Mouse (Mus musculus): ENCODE measurements at regions not wholly inside any gene's neighbourhood (a gene's known extent, or its start where the extent isn't known, plus 50 kb on each side); places are given as distances from the start of the nearest gene placed in this dataset.

- no peaks in the 10 kb centered on the region for H3K36me3 ChIP-seq (replicated peaks; ENCODE audit: control insufficient read depth, insufficient read depth, low read length)
- H3K4me2 ChIP-seq (ENCODE audit: low read depth, low read length), result no peak overlapping the region
- no peaks in the 10 kb centered on the region for H3K27me3 ChIP-seq (ENCODE audit: control insufficient read depth, insufficient read depth, low read length)
- ATAC-seq (ENCODE audit: insufficient read depth, low read depth) (no peak), DNase-seq (ENCODE audit: low spot score) (no peak)
- H3K4me1 ChIP-seq (ENCODE audit: control insufficient read depth, insufficient read depth), result no peaks in the 10 kb centered on the region
- no peak overlapping the region for H3K9ac ChIP-seq (replicated peaks; ENCODE audit: low read depth, low read length)
- H3K4me3 ChIP-seq (ENCODE audit: low read depth, low read length), result no peak overlapping the region
- no peak overlapping the region for H3K27ac ChIP-seq (ENCODE audit: low read depth)
- TF ChIP-seq CTCF (IDR thresholded peaks at IDR 0.05; ENCODE audit: low read depth) (no peak), EP300 (IDR thresholded peaks at IDR 0.05; ENCODE audit: low read depth) (no peak)
- 62% methylated on average over 1 of the region's 1 CpGs for WGBS
- H3K9me3 ChIP-seq (replicated peaks; ENCODE audit: control insufficient read depth, low read length), result no peaks in the 10 kb centered on the region
These were observed 935.0 kb upstream of the Tenm2 start for GRCm38 (mm10) chr11:38170721-38171120.

DNA sequence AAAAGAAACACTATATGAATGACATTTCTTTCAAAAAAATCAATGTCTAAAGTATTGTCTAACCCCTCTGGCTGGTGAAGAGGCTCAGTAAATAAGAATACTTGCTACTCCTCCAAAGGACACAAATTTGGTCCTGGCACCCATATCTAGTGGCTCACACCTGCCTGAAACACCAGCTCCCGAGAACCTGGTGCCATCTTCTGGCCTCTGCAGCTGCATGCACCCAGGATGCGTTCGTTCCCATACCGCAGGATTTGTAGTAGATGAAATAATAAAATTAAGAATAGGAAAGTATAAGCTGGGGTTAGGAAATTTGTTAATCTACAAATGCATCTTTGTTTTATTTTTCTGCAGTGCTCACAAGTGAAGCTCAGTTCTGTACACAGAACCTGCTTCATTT, 922.5 kb upstream of the Tenm2 start:
- Histone ChIP-seq H3K27ac (ENCODE audit: low read depth) (no peak overlapping the region), H3K4me1 (ENCODE audit: control insufficient read depth, insufficient read depth) (peaks cover 6% of the 10 kb centered on the region; the same call in 1 of the 2 replicates), H3K36me3 (replicated peaks; ENCODE audit: control insufficient read depth, insufficient read depth, low read length) (no peaks in the 10 kb centered on the region), H3K27me3 (ENCODE audit: control insufficient read depth, insufficient read depth, low read length) (no peaks in the 10 kb centered on the region), H3K4me3 (ENCODE audit: low read depth, low read length) (no peak overlapping the region), H3K9me3 (replicated peaks; ENCODE audit: control insufficient read depth, low read length) (no peaks in the 10 kb centered on the region), H3K4me2 (ENCODE audit: low read depth, low read length) (no peak overlapping the region), H3K9ac (replicated peaks; ENCODE audit: low read depth, low read length) (no peak overlapping the region)
- WGBS, result 91% methylated on average over 4 of the region's 4 CpGs
- no peak for TF ChIP-seq EP300 (IDR thresholded peaks at IDR 0.05; ENCODE audit: low read depth)
- no peak for TF ChIP-seq CTCF (IDR thresholded peaks at IDR 0.05; ENCODE audit: low read depth)
- no peak for DNase-seq (ENCODE audit: low spot score)
- ATAC-seq (ENCODE audit: insufficient read depth, low read depth), result no peak

GRCm38 (mm10) chr11:38156944-38157343, 921.2 kb upstream of the Tenm2 start:
- Histone ChIP-seq H3K4me2 (ENCODE audit: low read depth, low read length) (0 out of 2 replicates have a peak overlapping the region, but pooled peaks have one; percentile 30), H3K4me1 (ENCODE audit: control insufficient read depth, insufficient read depth) (peaks cover 6% of the 10 kb centered on the region; the same call in 1 of the 2 replicates), H3K27ac (ENCODE audit: low read depth) (no peak overlapping the region), H3K9me3 (replicated peaks; ENCODE audit: control insufficient read depth, low read length) (no peaks in the 10 kb centered on the region), H3K27me3 (ENCODE audit: control insufficient read depth, insufficient read depth, low read length) (no peaks in the 10 kb centered on the region), H3K4me3 (ENCODE audit: low read depth, low read length) (no peak overlapping the region), H3K36me3 (replicated peaks; ENCODE audit: control insufficient read depth, insufficient read depth, low read length) (no peaks in the 10 kb centered on the region), H3K9ac (replicated peaks; ENCODE audit: low read depth, low read length) (no peak overlapping the region)
- WGBS, result 31% methylated on average over 9 of the region's 9 CpGs
- no peak for TF ChIP-seq EP300 (IDR thresholded peaks at IDR 0.05; ENCODE audit: low read depth)
- TF ChIP-seq CTCF (IDR thresholded peaks at IDR 0.05; ENCODE audit: low read depth), result no peak
- peak; percentile 80 for ATAC-seq (ENCODE audit: insufficient read depth, low read depth)
- DNase-seq (ENCODE audit: low spot score), result peak; percentile 54

GRCm38 (mm10) chr11:38155706-38156105, 919.9 kb upstream of the Tenm2 start:
- TF ChIP-seq CTCF (IDR thresholded peaks at IDR 0.05; ENCODE audit: low read depth) (no peak), EP300 (IDR thresholded peaks at IDR 0.05; ENCODE audit: low read depth) (no peak)
- ATAC-seq (ENCODE audit: insufficient read depth, low read depth) (no peak), DNase-seq (ENCODE audit: low spot score) (peak; percentile 57)
- Histone ChIP-seq H3K4me2 (ENCODE audit: low read depth, low read length) (no peak overlapping the region), H3K4me1 (ENCODE audit: control insufficient read depth, insufficient read depth) (peaks cover 6% of the 10 kb centered on the region; the same call in 1 of the 2 replicates), H3K36me3 (replicated peaks; ENCODE audit: control insufficient read depth, insufficient read depth, low read length) (no peaks in the 10 kb centered on the region), H3K9me3 (replicated peaks; ENCODE audit: control insufficient read depth, low read length) (no peaks in the 10 kb centered on the region), H3K4me3 (ENCODE audit: low read depth, low read length) (no peak overlapping the region), H3K27me3 (ENCODE audit: control insufficient read depth, insufficient read depth, low read length) (no peaks in the 10 kb centered on the region), H3K27ac (ENCODE audit: low read depth) (0 out of 2 replicates have a peak overlapping the region, but pooled peaks have one; percentile 16), H3K9ac (replicated peaks; ENCODE audit: low read depth, low read length) (no peak overlapping the region)
- 39% methylated on average over 2 of the region's 2 CpGs for WGBS

DNA sequence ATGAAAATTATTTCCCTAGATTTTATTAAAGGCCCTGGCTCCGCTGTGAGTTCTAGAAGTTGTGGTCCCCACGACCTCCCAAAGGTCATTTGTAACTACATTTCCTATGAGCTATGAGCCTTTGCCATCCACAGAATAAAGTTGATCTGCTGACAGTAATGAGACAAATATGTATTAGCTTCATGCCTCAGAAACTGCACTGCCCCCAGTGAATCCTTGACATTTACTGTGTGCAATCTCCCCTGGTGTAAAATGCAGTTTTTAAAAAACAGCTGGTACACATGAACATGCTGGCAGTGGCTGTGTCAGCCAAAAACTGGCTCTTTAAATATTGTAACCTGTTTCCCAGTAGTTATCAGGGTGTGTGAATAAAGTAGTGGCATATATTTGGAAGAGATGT, 907.7 kb upstream of the Tenm2 start:
- TF ChIP-seq CTCF (IDR thresholded peaks at IDR 0.05; ENCODE audit: low read depth), result no peak
- TF ChIP-seq EP300 (IDR thresholded peaks at IDR 0.05; ENCODE audit: low read depth), result no peak
- ATAC-seq (ENCODE audit: insufficient read depth, low read depth), result no peak
- Histone ChIP-seq H3K4me3 (ENCODE audit: low read depth, low read length) (no peak overlapping the region), H3K9me3 (replicated peaks; ENCODE audit: control insufficient read depth, low read length) (no peaks in the 10 kb centered on the region), H3K27me3 (ENCODE audit: control insufficient read depth, insufficient read depth, low read length) (no peaks in the 10 kb centered on the region), H3K4me1 (ENCODE audit: control insufficient read depth, insufficient read depth) (no peaks in the 10 kb centered on the region), H3K36me3 (replicated peaks; ENCODE audit: control insufficient read depth, insufficient read depth, low read length) (no peaks in the 10 kb centered on the region), H3K4me2 (ENCODE audit: low read depth, low read length) (no peak overlapping the region), H3K9ac (replicated peaks; ENCODE audit: low read depth, low read length) (no peak overlapping the region), H3K27ac (ENCODE audit: low read depth) (no peak overlapping the region)
- DNase-seq (ENCODE audit: low spot score), result no peak
- WGBS, result 88% methylated on average over 2 of the region's 2 CpGs

DNA sequence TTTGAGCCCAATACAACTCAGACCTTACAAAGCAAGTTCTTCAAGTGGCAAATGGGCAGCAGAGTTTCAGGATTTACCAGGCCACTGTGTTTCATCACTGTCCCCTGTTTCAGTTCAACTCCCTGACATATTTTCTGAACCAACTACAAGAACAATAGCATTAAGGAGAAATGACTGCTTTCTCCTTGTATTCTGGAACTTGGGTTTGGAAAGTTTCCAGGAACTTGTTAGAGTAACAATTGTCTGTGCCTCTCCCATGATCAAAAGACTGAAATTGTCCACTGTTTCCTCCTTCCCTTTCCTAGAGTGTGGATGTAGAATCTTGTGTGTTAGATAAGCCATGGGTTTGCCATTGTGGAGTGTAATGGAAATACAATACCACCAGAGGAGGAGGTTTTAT, 893.1 kb upstream of the Tenm2 start:
- TF ChIP-seq EP300 (IDR thresholded peaks at IDR 0.05; ENCODE audit: low read depth) (no peak), CTCF (IDR thresholded peaks at IDR 0.05; ENCODE audit: low read depth) (no peak)
- Histone ChIP-seq H3K4me3 (ENCODE audit: low read depth, low read length) (no peak overlapping the region), H3K27ac (ENCODE audit: low read depth) (no peak overlapping the region), H3K4me2 (ENCODE audit: low read depth, low read length) (no peak overlapping the region), H3K9ac (replicated peaks; ENCODE audit: low read depth, low read length) (no peak overlapping the region), H3K4me1 (ENCODE audit: control insufficient read depth, insufficient read depth) (no peaks in the 10 kb centered on the region), H3K9me3 (replicated peaks; ENCODE audit: control insufficient read depth, low read length) (no peaks in the 10 kb centered on the region), H3K36me3 (replicated peaks; ENCODE audit: control insufficient read depth, insufficient read depth, low read length) (no peaks in the 10 kb centered on the region), H3K27me3 (ENCODE audit: control insufficient read depth, insufficient read depth, low read length) (no peaks in the 10 kb centered on the region)
- DNase-seq (ENCODE audit: low spot score) (no peak), ATAC-seq (ENCODE audit: insufficient read depth, low read depth) (no peak)
